Mouse (Mus musculus): ENCODE data around the gene Pnpla3. TPM values are rescaled to one million over a fixed set of nuclear protein-coding genes. Genes with fewer than 3 reads are reported as not detected.

The Pnpla3 gene
- polyA plus RNA-seq, 1 experiment from 2014 or later = 1.9 TPM

GRCm38 (mm10) chr15:84217969-84218782 lies 50.5 kb downstream of the Pnpla3 start:
- Histone ChIP-seq H3K9ac (replicated peaks) (no peak overlapping the region), H3K4me3 (ENCODE audit: low read depth, low read length) (no peak overlapping the region), H3K36me3 (replicated peaks; ENCODE audit: insufficient read depth, low read length) (peaks cover 15% of the 10 kb centered on the region), H3K27me3 (ENCODE audit: insufficient read depth, low read length) (no peaks in the 10 kb centered on the region), H3K4me1 (ENCODE audit: insufficient read depth) (peaks cover 16% of the 10 kb centered on the region), H3K27ac (ENCODE audit: low read depth) (no peak overlapping the region), H3K4me2 (ENCODE audit: low read depth, low read length) (no peak overlapping the region), H3K9me3 (ENCODE audit: low read length) (no peaks in the 10 kb centered on the region)
- WGBS (ENCODE audit: insufficient replicate concordance) = 38% methylated on average over 23 of the region's 23 CpGs
- TF ChIP-seq EP300 (IDR thresholded peaks at IDR 0.05; ENCODE audit: low read depth) = no peak
- ATAC-seq (no peak), DNase-seq (no peak)

DNA sequence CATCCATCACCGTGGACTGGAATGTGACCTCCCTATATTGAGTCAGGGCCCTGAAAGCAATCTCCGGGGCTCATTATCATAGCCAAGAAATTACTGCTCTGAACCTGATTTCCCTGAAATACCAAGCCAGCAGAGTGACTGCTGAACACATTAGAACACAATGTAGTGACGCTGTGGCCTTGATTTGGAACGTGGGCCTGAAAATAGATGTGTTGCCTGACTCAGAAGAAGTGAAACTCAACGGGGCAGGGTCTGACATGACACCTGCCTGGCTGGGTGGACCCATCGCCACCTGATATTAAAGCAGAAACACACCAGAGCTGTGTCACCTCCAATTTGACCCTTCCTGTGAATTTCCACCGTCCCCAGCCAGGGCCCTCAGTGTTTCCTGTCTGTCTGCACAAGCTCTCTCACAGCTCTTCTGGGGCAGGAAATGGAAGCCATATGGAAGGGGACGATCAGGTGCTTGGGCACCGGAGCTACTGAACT lies 51.2 kb downstream of the Pnpla3 start:
- peaks cover 16% of the 10 kb centered on the region for H3K4me1 ChIP-seq (ENCODE audit: insufficient read depth)
- ATAC-seq (peak; percentile 39; the same call in 1 of the 2 replicates), DNase-seq (no peak)
- H3K27ac ChIP-seq (ENCODE audit: low read depth) = no peak overlapping the region
- H3K4me3 ChIP-seq (ENCODE audit: low read depth, low read length) = no peak overlapping the region
- H3K9me3 ChIP-seq (ENCODE audit: low read length) = no peaks in the 10 kb centered on the region
- H3K4me2 ChIP-seq (ENCODE audit: low read depth, low read length) = no peak overlapping the region
- H3K9ac ChIP-seq (replicated peaks) = no peak overlapping the region
- H3K27me3 ChIP-seq (ENCODE audit: insufficient read depth, low read length) = no peaks in the 10 kb centered on the region
- no peak for TF ChIP-seq CTCF (IDR thresholded peaks at IDR 0.05; ENCODE audit: low read depth)
- WGBS (ENCODE audit: insufficient replicate concordance) = 33% methylated on average over 9 of the region's 9 CpGs
- peaks cover 11% of the 10 kb centered on the region for H3K36me3 ChIP-seq (replicated peaks; ENCODE audit: insufficient read depth, low read length)

DNA sequence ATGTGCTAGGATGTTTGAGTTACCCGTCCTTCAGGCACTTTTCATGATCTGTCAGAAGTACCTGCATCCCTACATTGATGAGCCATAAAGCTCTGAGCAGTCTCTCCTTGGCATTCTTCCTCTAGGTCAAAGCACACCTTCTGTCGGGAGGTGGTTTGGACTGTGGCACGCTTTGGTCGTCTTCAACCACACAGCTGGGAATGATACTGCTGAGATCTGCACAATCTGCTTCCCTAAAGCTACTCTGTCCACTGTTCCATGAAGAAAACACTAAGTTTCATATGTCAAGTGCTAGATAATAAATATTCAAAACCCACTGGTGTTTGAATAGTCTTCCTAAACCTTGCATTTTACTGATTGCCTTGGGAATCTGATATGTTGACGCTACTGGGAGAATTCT lies 53.9 kb downstream of the Pnpla3 start:
- DNase-seq (no peak), ATAC-seq (no peak)
- no peak overlapping the region for H3K27ac ChIP-seq (ENCODE audit: low read depth)
- H3K4me1 ChIP-seq (ENCODE audit: insufficient read depth) = peaks cover 8% of the 10 kb centered on the region
- WGBS (ENCODE audit: insufficient replicate concordance) = 72% methylated on average over 5 of the region's 5 CpGs
- H3K4me2 ChIP-seq (ENCODE audit: low read depth, low read length) = no peak overlapping the region
- H3K27me3 ChIP-seq (ENCODE audit: insufficient read depth, low read length) = 0 out of 2 replicates have a peak, but pooled peaks cover 4% of the 10 kb centered on the region
- H3K9ac ChIP-seq (replicated peaks) = no peak overlapping the region
- no peaks in the 10 kb centered on the region for H3K36me3 ChIP-seq (replicated peaks; ENCODE audit: insufficient read depth, low read length)
- no peak overlapping the region for H3K4me3 ChIP-seq (ENCODE audit: low read depth, low read length)
- no peaks in the 10 kb centered on the region for H3K9me3 ChIP-seq (ENCODE audit: low read length)
- TF ChIP-seq EP300 (IDR thresholded peaks at IDR 0.05; ENCODE audit: low read depth) (no peak), CTCF (IDR thresholded peaks at IDR 0.05; ENCODE audit: low read depth) (no peak)

DNA sequence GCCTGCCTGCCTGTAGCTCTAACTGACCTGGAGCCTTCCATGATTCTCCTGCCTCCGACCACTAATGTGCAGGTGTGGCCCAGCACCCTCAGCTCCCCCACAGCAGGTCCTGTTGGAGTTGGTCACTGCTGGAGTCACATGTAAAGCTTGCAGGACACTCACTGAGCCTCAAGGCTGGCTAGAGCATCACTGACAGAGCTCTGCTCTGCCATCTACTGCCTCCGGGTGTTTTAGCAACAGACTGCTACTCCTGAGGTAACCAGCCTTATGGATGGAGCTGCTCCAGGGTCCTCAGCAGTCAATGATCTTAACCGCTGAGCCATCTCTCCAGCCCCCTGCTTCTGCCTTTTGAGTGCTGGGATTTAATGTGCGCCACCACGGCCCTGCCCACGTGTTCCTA lies 55.8 kb downstream of the Pnpla3 start:
- DNase-seq = no peak
- Histone ChIP-seq H3K27me3 (ENCODE audit: insufficient read depth, low read length) (0 out of 2 replicates have a peak, but pooled peaks cover 4% of the 10 kb centered on the region), H3K4me2 (ENCODE audit: low read depth, low read length) (no peak overlapping the region), H3K4me1 (ENCODE audit: insufficient read depth) (no peaks in the 10 kb centered on the region; the same call in 1 of the 2 replicates), H3K36me3 (replicated peaks; ENCODE audit: insufficient read depth, low read length) (no peaks in the 10 kb centered on the region), H3K27ac (ENCODE audit: low read depth) (no peak overlapping the region), H3K9me3 (ENCODE audit: low read length) (no peaks in the 10 kb centered on the region), H3K4me3 (ENCODE audit: low read depth, low read length) (no peak overlapping the region), H3K9ac (replicated peaks) (no peak overlapping the region)
- ATAC-seq = no peak
- 48% methylated on average over 6 of the region's 6 CpGs for WGBS (ENCODE audit: insufficient replicate concordance)
- no peak for TF ChIP-seq EP300 (IDR thresholded peaks at IDR 0.05; ENCODE audit: low read depth)
- peak; percentile 42 for TF ChIP-seq CTCF (IDR thresholded peaks at IDR 0.05; ENCODE audit: low read depth)

GRCm38 (mm10) chr15:84224779-84225178 lies 57.1 kb downstream of the Pnpla3 start:
- Histone ChIP-seq H3K36me3 (replicated peaks; ENCODE audit: insufficient read depth, low read length) (no peaks in the 10 kb centered on the region), H3K9ac (replicated peaks) (no peak overlapping the region), H3K4me2 (ENCODE audit: low read depth, low read length) (no peak overlapping the region), H3K9me3 (ENCODE audit: low read length) (no peaks in the 10 kb centered on the region), H3K27me3 (ENCODE audit: insufficient read depth, low read length) (0 out of 2 replicates have a peak, but pooled peaks cover 4% of the 10 kb centered on the region), H3K4me3 (ENCODE audit: low read depth, low read length) (no peak overlapping the region), H3K27ac (ENCODE audit: low read depth) (no peak overlapping the region), H3K4me1 (ENCODE audit: insufficient read depth) (no peaks in the 10 kb centered on the region)
- WGBS (ENCODE audit: insufficient replicate concordance) = 56% methylated on average over 10 of the region's 10 CpGs
- TF ChIP-seq EP300 (IDR thresholded peaks at IDR 0.05; ENCODE audit: low read depth) (no peak), CTCF (IDR thresholded peaks at IDR 0.05; ENCODE audit: low read depth) (no peak)
- DNase-seq (no peak), ATAC-seq (no peak)

DNA sequence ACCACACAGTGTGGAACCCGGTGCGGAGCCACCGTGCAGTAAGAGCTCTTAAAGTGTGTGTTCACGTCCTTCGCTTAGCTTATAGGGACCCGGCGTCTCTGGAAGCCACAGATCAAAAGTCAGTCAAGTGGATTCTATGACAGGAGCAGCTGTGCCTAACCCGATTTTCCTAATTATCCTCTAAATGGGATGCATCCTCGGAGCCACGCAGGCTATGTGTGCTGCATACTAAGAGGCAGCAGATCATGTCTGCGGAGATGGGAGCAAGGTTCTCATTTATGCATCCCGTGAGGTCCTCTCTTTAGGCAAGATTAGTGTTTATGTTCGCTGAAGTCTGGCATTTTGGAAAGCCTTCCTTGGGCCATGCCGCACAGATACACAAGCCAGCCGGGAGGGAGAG lies 59.3 kb downstream of the Pnpla3 start:
- no peak overlapping the region for H3K4me2 ChIP-seq (ENCODE audit: low read depth, low read length)
- H3K9ac ChIP-seq (replicated peaks) = no peak overlapping the region
- 87% methylated on average over 15 of the region's 15 CpGs for WGBS (ENCODE audit: insufficient replicate concordance)
- peaks cover 13% of the 10 kb centered on the region for H3K4me1 ChIP-seq (ENCODE audit: insufficient read depth)
- ATAC-seq (no peak), DNase-seq (no peak)
- no peaks in the 10 kb centered on the region for H3K36me3 ChIP-seq (replicated peaks; ENCODE audit: insufficient read depth, low read length)
- no peak overlapping the region for H3K27ac ChIP-seq (ENCODE audit: low read depth)
- TF ChIP-seq CTCF (IDR thresholded peaks at IDR 0.05; ENCODE audit: low read depth) (no peak), EP300 (IDR thresholded peaks at IDR 0.05; ENCODE audit: low read depth) (no peak)
- H3K9me3 ChIP-seq (ENCODE audit: low read length) = no peaks in the 10 kb centered on the region
- no peak overlapping the region for H3K4me3 ChIP-seq (ENCODE audit: low read depth, low read length)
- H3K27me3 ChIP-seq (ENCODE audit: insufficient read depth, low read length) = 0 out of 2 replicates have a peak, but pooled peaks cover 15% of the 10 kb centered on the region
